Mouse (Mus musculus) olfactory bulb, adult 2 months (tissue): Measurements from ENCODE around the gene Mdc1. TPM values are rescaled to one million over a fixed set of nuclear protein-coding genes. Genes with fewer than 3 reads are reported as not detected.

Source experiments
- H3K27ac ChIP-seq: fragments of 200-500 bp; 2 replicates; pipeline ENCODE4 v1.5.1; 2012; ENCODE audit warnings: low read depth, low read length; ENCODE audit not compliant: insufficient read depth
- H3K4me1 ChIP-seq: fragments of 200-500 bp; 2 replicates; pipeline ENCODE4 v1.6.1; 2012; ENCODE audit warnings: low read length; ENCODE audit not compliant: control insufficient read depth, insufficient read depth
- H3K4me3 ChIP-seq: fragments of 200-500 bp; 2 replicates; pipeline ENCODE4 v1.5.1; 2012; ENCODE audit warnings: mild to moderate bottlenecking, low read depth, low read length, moderate library complexity; ENCODE audit not compliant: insufficient read depth
- CTCF ChIP-seq: fragments of 200-500 bp; IDR thresholded peaks from 2 replicates; pipeline ENCODE4 v1.5.1; 2012; ENCODE audit warnings: low read depth, mild to moderate bottlenecking, low read length, moderate library complexity; ENCODE audit not compliant: insufficient read depth
- POLR2A ChIP-seq: fragments of 200-500 bp; IDR thresholded peaks from 2 replicates; pipeline ENCODE4 v1.6.1; 2012; ENCODE audit warnings: mild to moderate bottlenecking, low read depth, low read length, moderate library complexity; ENCODE audit not compliant: insufficient read depth
- WGBS: fragments of 180-500 bp; shearing (Covaris S2); methylation state at CpG from one replicate; pipeline ENCODE4 v1.1.7; 2018; 5-methylcytosine and 5-hydroxymethylcytosine counted together
- polyA plus RNA-seq: library from polyadenylated mRNA; stranded (reverse); fragments of >200 nt; gene quantifications from 2 replicates; pipeline ENCODE4 v1.2.4, GENCODE M21; 2012; ENCODE audit warnings: low replicate concordance; ENCODE audit not compliant: missing spikeins, insufficient read depth, insufficient read length

Gene Mdc1
- polyA plus RNA-seq, 1 experiment, result 41.3 TPM

DNA sequence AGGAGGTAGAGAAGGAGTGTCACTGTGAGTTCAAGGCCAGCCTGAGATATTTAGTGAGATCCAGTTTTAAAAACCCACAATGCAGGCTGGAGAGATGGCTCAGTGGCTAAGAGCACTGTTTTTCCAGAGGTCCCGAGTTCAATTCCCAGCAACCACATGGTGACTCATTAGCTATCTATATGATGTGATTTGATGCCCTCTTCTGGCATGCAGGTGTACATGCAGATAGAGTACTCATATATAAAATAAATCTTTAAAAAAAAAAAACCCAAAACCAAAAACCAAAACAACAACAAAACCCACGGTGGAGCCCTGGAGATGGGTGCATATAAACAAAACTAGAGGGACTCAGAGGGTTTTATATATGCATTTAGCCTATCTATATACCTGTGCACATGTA, 66.3 kb downstream of the Mdc1 start:
- 65% methylated on average over 2 of the region's 2 CpGs for WGBS
- TF ChIP-seq CTCF (no peak), POLR2A (no peak)
- Histone ChIP-seq H3K27ac (no peak overlapping the region), H3K4me3 (no peak overlapping the region), H3K4me1 (peaks cover 12% of the 10 kb centered on the region)

Other genes with a start within 250 kb of the Mdc1 start
- gene Sfta2, start 240.0 kb upstream of the Mdc1 start, polyA plus RNA-seq, result not detected in 2 replicates
- not detected in 2 replicates for gene Gm9573, start 214.9 kb upstream of the Mdc1 start, polyA plus RNA-seq
- gene Mucl3, start 197.8 kb upstream of the Mdc1 start, polyA plus RNA-seq, result not detected in 2 replicates
- not detected in 2 replicates for gene Vars2, start 173.9 kb upstream of the Mdc1 start, polyA plus RNA-seq
- gene Gtf2h4, start 167.8 kb upstream of the Mdc1 start, polyA plus RNA-seq, result not detected in 2 replicates
- gene Ddr1, start 136.9 kb upstream of the Mdc1 start, polyA plus RNA-seq, result not detected in 2 replicates
- not detected in 2 replicates for gene Ier3, start 19.8 kb upstream of the Mdc1 start, polyA plus RNA-seq
- not detected in 2 replicates for gene Flot1, start 18.3 kb upstream of the Mdc1 start, polyA plus RNA-seq
- gene Tubb5, start 3.2 kb upstream of the Mdc1 start, polyA plus RNA-seq, result 228 and 580 TPM in 2 replicates
- not detected in 2 replicates for gene Nrm, start 19.8 kb downstream of the Mdc1 start, polyA plus RNA-seq
- not detected in 2 replicates for gene Ppp1r18, start 24.1 kb downstream of the Mdc1 start, polyA plus RNA-seq
- not detected in 2 replicates for gene Dhx16, start 38.3 kb downstream of the Mdc1 start, polyA plus RNA-seq
- not detected in 2 replicates for gene 2310061I04Rik, start 55.9 kb downstream of the Mdc1 start, polyA plus RNA-seq
- gene Atat1, start 68.6 kb downstream of the Mdc1 start, polyA plus RNA-seq, result not detected in 2 replicates
- gene Mrps18b, start 74.9 kb downstream of the Mdc1 start, polyA plus RNA-seq, result not detected in 2 replicates
- gene Ppp1r10, start 74.9 kb downstream of the Mdc1 start, polyA plus RNA-seq, result not detected in 2 replicates
- not detected in 2 replicates for gene Abcf1, start 128.2 kb downstream of the Mdc1 start, polyA plus RNA-seq
- gene Gnl1, start 138.3 kb downstream of the Mdc1 start, polyA plus RNA-seq, result not detected in 2 replicates
- not detected in 2 replicates for gene Prr3, start 138.7 kb downstream of the Mdc1 start, polyA plus RNA-seq
- not detected in 2 replicates for gene H2-T24, start 179.0 kb downstream of the Mdc1 start, polyA plus RNA-seq
- gene H2-T23, start 191.3 kb downstream of the Mdc1 start, polyA plus RNA-seq, result 151 TPM in 1 of 2 replicates, not detected in the other
- gene H2-T22, start 201.2 kb downstream of the Mdc1 start, polyA plus RNA-seq, result not detected in 2 replicates
- not detected in 2 replicates for gene Gm6034, start 201.4 kb downstream of the Mdc1 start, polyA plus RNA-seq
- not detected in 2 replicates for gene Gm11127, start 216.9 kb downstream of the Mdc1 start, polyA plus RNA-seq